Mouse (Mus musculus) olfactory bulb, adult 2 months (tissue): Measurements from ENCODE around the gene Pacsin3.

Experiments used
- CTCF ChIP-seq: fragments of 200-500 bp; IDR thresholded peaks from 2 replicates; pipeline ENCODE4 v1.5.1; 2012; ENCODE audit warnings: low read depth, mild to moderate bottlenecking, low read length, moderate library complexity; ENCODE audit not compliant: insufficient read depth
- POLR2A ChIP-seq: fragments of 200-500 bp; IDR thresholded peaks from 2 replicates; pipeline ENCODE4 v1.6.1; 2012; ENCODE audit warnings: mild to moderate bottlenecking, low read depth, low read length, moderate library complexity; ENCODE audit not compliant: insufficient read depth

- TF ChIP-seq CTCF (no peak), POLR2A (no peak)
These were observed 47.1 kb downstream of the Pacsin3 start for GRCm38 (mm10) chr2:91302845-91303244.
